Mouse (Mus musculus): ENCODE results near the gene Ifitm1. TPM values are rescaled to one million over a fixed set of nuclear protein-coding genes. Genes with fewer than 3 reads are reported as not detected.

Gene Ifitm1
- total and polyA plus RNA-seq, 2 experiments from 2014 or later, result 24.0 to 39.5 TPM

- no peak for TF ChIP-seq CTCF (IDR thresholded peaks at IDR 0.05; ENCODE audit: low read depth)
Observed at GRCm38 (mm10) chr7:140949255-140949654, 17.8 kb upstream of the Ifitm1 start.

GRCm38 (mm10) chr7:140949824-140950530 lies 17.0 kb upstream of the Ifitm1 start, which contains the start of gene Ifitm5:
Gene Ifitm5, minus strand, starts transcription at chr7:140950291.
- Histone ChIP-seq H3K4me3 (ENCODE audit: low read length) (no peak within 1 kb of the TSS), H3K9ac (replicated peaks; ENCODE audit: low read length) (no peak within 1 kb of the TSS), H3K27ac (no peak within 1 kb of the TSS), H3K9me3 (ENCODE audit: low read length) (no peaks in the 10 kb centered on the region), H3K4me1 (ENCODE audit: insufficient read depth, low read length) (peaks cover 4% of the 10 kb centered on the region; the same call in 1 of the 2 replicates), H3K4me2 (ENCODE audit: low read depth, low read length) (no peak within 1 kb of the TSS), H3K27me3 (ENCODE audit: insufficient read depth, low read length) (no peaks in the 10 kb centered on the region), H3K36me3 (ENCODE audit: insufficient read depth, low read length) (no peaks in the 10 kb centered on the region)
- WGBS, result 76% methylated on average over 16 of the region's 16 CpGs
- DNase-seq (ENCODE audit: low spot score) (no peak), ATAC-seq (no peak; the same call in 1 of the 2 replicates)
- no peak for TF ChIP-seq CTCF (IDR thresholded peaks at IDR 0.05; ENCODE audit: low read depth)

More at GRCm38 (mm10) chr7:140949255-140949654, 17.8 kb upstream of the Ifitm1 start:
- ATAC-seq (no peak), DNase-seq (ENCODE audit: low spot score) (no peak)
- Histone ChIP-seq H3K4me2 (ENCODE audit: low read depth, low read length) (no peak overlapping the region), H3K36me3 (ENCODE audit: insufficient read depth, low read length) (no peaks in the 10 kb centered on the region), H3K9ac (replicated peaks; ENCODE audit: low read length) (no peak overlapping the region), H3K27ac (no peak overlapping the region), H3K4me3 (ENCODE audit: low read length) (no peak overlapping the region), H3K9me3 (ENCODE audit: low read length) (no peaks in the 10 kb centered on the region), H3K27me3 (ENCODE audit: insufficient read depth, low read length) (no peaks in the 10 kb centered on the region), H3K4me1 (ENCODE audit: insufficient read depth, low read length) (peaks cover 4% of the 10 kb centered on the region; the same call in 1 of the 2 replicates)
- WGBS, result 85% methylated on average over 6 of the region's 6 CpGs

- Histone ChIP-seq H3K4me2 (ENCODE audit: low read depth, low read length) (no peak overlapping the region), H3K9me3 (ENCODE audit: low read length) (no peaks in the 10 kb centered on the region), H3K36me3 (ENCODE audit: insufficient read depth, low read length) (no peaks in the 10 kb centered on the region), H3K27ac (no peak overlapping the region), H3K27me3 (ENCODE audit: insufficient read depth, low read length) (no peaks in the 10 kb centered on the region), H3K4me1 (ENCODE audit: insufficient read depth, low read length) (peaks cover 4% of the 10 kb centered on the region; the same call in 1 of the 2 replicates), H3K4me3 (ENCODE audit: low read length) (no peak overlapping the region), H3K9ac (replicated peaks; ENCODE audit: low read length) (no peak overlapping the region)
- DNase-seq (ENCODE audit: low spot score) (no peak), ATAC-seq (no peak)
- TF ChIP-seq CTCF (IDR thresholded peaks at IDR 0.05; ENCODE audit: low read depth), result no peak
- WGBS, result 50% methylated on average over 8 of the region's 8 CpGs
Observed at GRCm38 (mm10) chr7:140951051-140951450, 16.0 kb upstream of the Ifitm1 start.

GRCm38 (mm10) chr7:140951765-140952164 lies 15.3 kb upstream of the Ifitm1 start:
- 74% methylated on average over 6 of the region's 6 CpGs for WGBS
- H3K27ac ChIP-seq, result no peak overlapping the region
- DNase-seq (ENCODE audit: low spot score), result no peak
- peaks cover 4% of the 10 kb centered on the region; the same call in 1 of the 2 replicates for H3K4me1 ChIP-seq (ENCODE audit: insufficient read depth, low read length)
- no peak overlapping the region for H3K4me3 ChIP-seq (ENCODE audit: low read length)
- H3K9ac ChIP-seq (replicated peaks; ENCODE audit: low read length), result no peak overlapping the region
- no peaks in the 10 kb centered on the region for H3K9me3 ChIP-seq (ENCODE audit: low read length)
- H3K27me3 ChIP-seq (ENCODE audit: insufficient read depth, low read length), result no peaks in the 10 kb centered on the region
- no peaks in the 10 kb centered on the region for H3K36me3 ChIP-seq (ENCODE audit: insufficient read depth, low read length)
- TF ChIP-seq CTCF (IDR thresholded peaks at IDR 0.05; ENCODE audit: low read depth), result no peak
- ATAC-seq, result no peak
- no peak overlapping the region for H3K4me2 ChIP-seq (ENCODE audit: low read depth, low read length)

- ATAC-seq (no peak), DNase-seq (ENCODE audit: low spot score) (no peak)
- Histone ChIP-seq H3K4me3 (ENCODE audit: low read length) (no peak overlapping the region), H3K4me2 (ENCODE audit: low read depth, low read length) (no peak overlapping the region), H3K4me1 (ENCODE audit: insufficient read depth, low read length) (peaks cover 4% of the 10 kb centered on the region; the same call in 1 of the 2 replicates), H3K27ac (no peak overlapping the region), H3K27me3 (ENCODE audit: insufficient read depth, low read length) (no peaks in the 10 kb centered on the region), H3K36me3 (ENCODE audit: insufficient read depth, low read length) (no peaks in the 10 kb centered on the region), H3K9ac (replicated peaks; ENCODE audit: low read length) (no peak overlapping the region), H3K9me3 (ENCODE audit: low read length) (no peaks in the 10 kb centered on the region)
- no peak for TF ChIP-seq CTCF (IDR thresholded peaks at IDR 0.05; ENCODE audit: low read depth)
- 85% methylated on average over 7 of the region's 7 CpGs for WGBS
Observed at GRCm38 (mm10) chr7:140952441-140952840, 14.6 kb upstream of the Ifitm1 start.

- no peak overlapping the region for H3K4me3 ChIP-seq (ENCODE audit: low read length)
- no peak overlapping the region for H3K4me2 ChIP-seq (ENCODE audit: low read depth, low read length)
- H3K9me3 ChIP-seq (ENCODE audit: low read length), result no peaks in the 10 kb centered on the region
- no peaks in the 10 kb centered on the region for H3K27me3 ChIP-seq (ENCODE audit: insufficient read depth, low read length)
- H3K4me1 ChIP-seq (ENCODE audit: insufficient read depth, low read length), result peaks cover 4% of the 10 kb centered on the region; the same call in 1 of the 2 replicates
- no peak overlapping the region for H3K9ac ChIP-seq (replicated peaks; ENCODE audit: low read length)
- H3K36me3 ChIP-seq (ENCODE audit: insufficient read depth, low read length), result no peaks in the 10 kb centered on the region
- H3K27ac ChIP-seq, result no peak overlapping the region
- no peak for DNase-seq (ENCODE audit: low spot score)
- WGBS, result 85% methylated on average over 11 of the region's 11 CpGs
- no peak for TF ChIP-seq CTCF (IDR thresholded peaks at IDR 0.05; ENCODE audit: low read depth)
- ATAC-seq, result no peak
Observed at GRCm38 (mm10) chr7:140953133-140953532, 13.9 kb upstream of the Ifitm1 start.

Data from hindbrain, postnatal 0 days (tissue).